ENCODE assay signal across 8 mouse cellular contexts in genomic region chr3:100681448-100682092, GRCm38 (mm10). TPM values are rescaled to one million over a fixed set of nuclear protein-coding genes. Genes with fewer than 3 reads are reported as not detected.
DNase-seq lines count a peak whose midpoint lies in the region; ATAC-seq and TF ChIP-seq lines count a peak whose summit lies in the region.

No protein-coding gene starts in this region.

- H3K4me1 ChIP-seq in lung, embryonic 14.5 days (ENCODE audit: insufficient read depth) = peaks cover 8% of the 10 kb centered on the region
- H3K4me1 ChIP-seq in forebrain, embryonic 14.5 days (ENCODE audit: control insufficient read depth, insufficient read depth, low read length) = peaks cover 18% of the 10 kb centered on the region
- peaks cover 25% of the 10 kb centered on the region for H3K4me1 ChIP-seq in limb, embryonic 15.5 days
- H3K4me1 ChIP-seq in olfactory bulb, adult 2 months (ENCODE audit: control insufficient read depth, insufficient read depth, low read length) = peaks cover 10% of the 10 kb centered on the region

- ATAC-seq in lung, embryonic 14.5 days (ENCODE audit: insufficient read depth) = no peak
- no peak for ATAC-seq in forebrain, embryonic 14.5 days
- no peak for ATAC-seq in limb, embryonic 15.5 days (ENCODE audit: insufficient number of reproducible peaks, low FRiP score, low TSS enrichment, low read depth)
- ATAC-seq in megakaryocyte-erythroid progenitor cell, adult 5-6 weeks (replicated peaks; ENCODE audit: low FRiP score, low TSS enrichment, poor library complexity, severe bottlenecking) = no peak; the same call in 1 of the 2 replicates

- H3K27me3 ChIP-seq in lung, embryonic 14.5 days (ENCODE audit: insufficient read depth, low read length) = no peaks in the 10 kb centered on the region
- no peaks in the 10 kb centered on the region for H3K27me3 ChIP-seq in forebrain, embryonic 14.5 days (replicated peaks; ENCODE audit: control insufficient read depth, insufficient read depth, low read length)
- H3K27me3 ChIP-seq in limb, embryonic 15.5 days = no peaks in the 10 kb centered on the region

- peak overlapping the region; percentile 83; the same call in 1 of the 2 replicates for H3K4me3 ChIP-seq in lung, embryonic 14.5 days (ENCODE audit: low read depth, low read length)
- H3K4me3 ChIP-seq in forebrain, embryonic 14.5 days (ENCODE audit: low read depth, low read length) = peak overlapping the region; percentile 17
- peak overlapping the region; percentile 16; the same call in 1 of the 2 replicates for H3K4me3 ChIP-seq in limb, embryonic 15.5 days
- peak overlapping the region; percentile 37 for H3K4me3 ChIP-seq in olfactory bulb, adult 2 months (ENCODE audit: insufficient read depth, low read depth, low read length)

- no peak overlapping the region for H3K27ac ChIP-seq in lung, embryonic 14.5 days (ENCODE audit: low read depth)
- no peak overlapping the region for H3K27ac ChIP-seq in forebrain, embryonic 14.5 days (ENCODE audit: low read depth, low read length)
- H3K27ac ChIP-seq in limb, embryonic 15.5 days = no peak overlapping the region
- no peak overlapping the region for H3K27ac ChIP-seq in olfactory bulb, adult 2 months (ENCODE audit: insufficient read depth, low read depth, low read length)

- H3K9me3 ChIP-seq in lung, embryonic 14.5 days (ENCODE audit: low read depth, low read length) = no peaks in the 10 kb centered on the region
- no peaks in the 10 kb centered on the region for H3K9me3 ChIP-seq in forebrain, embryonic 14.5 days (replicated peaks; ENCODE audit: control insufficient read depth, low read length)
- H3K9me3 ChIP-seq in limb, embryonic 15.5 days = no peaks in the 10 kb centered on the region

- TF ChIP-seq CTCF in lung, embryonic 14.5 days (IDR thresholded peaks at IDR 0.05; ENCODE audit: low read depth) = no peak
- no peak for TF ChIP-seq CTCF in olfactory bulb, adult 2 months (IDR thresholded peaks at IDR 0.05; ENCODE audit: insufficient read depth, low read depth, low read length)

- no peak for TF ChIP-seq POLR2A in olfactory bulb, adult 2 months (IDR thresholded peaks at IDR 0.05; ENCODE audit: insufficient read depth, low read depth, low read length)

- 5% methylated on average over 11 of the region's 11 CpGs for WGBS in lung, embryonic 14.5 days
- WGBS in forebrain, embryonic 14.5 days = 15% methylated on average over 11 of the region's 11 CpGs
- WGBS in limb, embryonic 15.5 days = 9% methylated on average over 11 of the region's 11 CpGs
- WGBS in olfactory bulb, adult 2 months = 29% methylated on average over 11 of the region's 11 CpGs

- H3K4me2 ChIP-seq in lung, embryonic 14.5 days = peak overlapping the region; percentile 95
- peak overlapping the region; percentile 75 for H3K4me2 ChIP-seq in forebrain, embryonic 14.5 days (ENCODE audit: low read length)
- peak overlapping the region; percentile 30 for H3K4me2 ChIP-seq in limb, embryonic 15.5 days

- H3K36me3 ChIP-seq in lung, embryonic 14.5 days (ENCODE audit: insufficient read depth) = no peaks in the 10 kb centered on the region
- H3K36me3 ChIP-seq in forebrain, embryonic 14.5 days (ENCODE audit: control insufficient read depth, insufficient read depth, low read length) = no peaks in the 10 kb centered on the region
- no peaks in the 10 kb centered on the region for H3K36me3 ChIP-seq in limb, embryonic 15.5 days

- peak overlapping the region; percentile 43 for H3K9ac ChIP-seq in lung, embryonic 14.5 days
- H3K9ac ChIP-seq in forebrain, embryonic 14.5 days (ENCODE audit: low read length) = peak overlapping the region; percentile 30; the same call in 1 of the 2 replicates
- no peak overlapping the region for H3K9ac ChIP-seq in limb, embryonic 15.5 days

- peak; percentile 73 for DNase-seq in lung, embryonic 14.5 days
- DNase-seq in lung, postnatal 4 days = no peak
- peak; percentile 20 for DNase-seq in forebrain, embryonic 14.5 days (ENCODE audit: low spot score)
- no peak for DNase-seq in thymus, postnatal 25 days
- DNase-seq in yolk sac, embryonic 10.5 days (ENCODE audit: low spot score) = no peak

RNA-seq across cellular contexts. Expression of gene Man1a2, which starts 3.7 kb away (rescaled TPM):
- polyA plus RNA-seq in lung, embryonic 14.5 days (2014; fragmentation: Nextera tagmentation; extraction: Ambion mirVana) = 83.2 and 90.1 TPM in 2 replicates
- polyA plus RNA-seq in forebrain, embryonic 14.5 days (2014; fragmentation: Nextera tagmentation; extraction: Ambion mirVana) = 28.6 and 36.8 TPM in 2 replicates
- 70.7 and 78.8 TPM in 2 replicates for polyA plus RNA-seq in limb, embryonic 15.5 days (2015; fragmentation: Nextera tagmentation; extraction: Ambion mirVana)
- not detected in 2 replicates for polyA plus RNA-seq in olfactory bulb, adult 2 months (2012; ENCODE audit: insufficient read depth, insufficient read length, low replicate concordance, missing spikeins)
- 23.6 and 24.6 TPM in 2 replicates for total RNA-seq in megakaryocyte-erythroid progenitor cell, adult 5-6 weeks (2014; fragmentation: Nextera tagmentation)
- total RNA-seq in megakaryocyte-erythroid progenitor cell, adult 5-6 weeks (2017) = 50.7 and 115 TPM in 2 replicates

Comparison
In these comparisons a context has a peak if more than half of its experiments do, and no peak if none do; other contexts are left out.
1. DNase-seq: peak in lung, embryonic 14.5 days (single experiment) and forebrain, embryonic 14.5 days (single experiment); none in lung, postnatal 4 days (0 of 2), thymus, postnatal 25 days (single experiment) and yolk sac, embryonic 10.5 days (single experiment).
2. H3K4me2 ChIP-seq: peak in every context shown above with its lines; median percentile 95 in lung, embryonic 14.5 days; 75 in forebrain, embryonic 14.5 days; 30 in limb, embryonic 15.5 days.
3. H3K4me3 ChIP-seq: peak in every context shown above with its lines; median percentile 83 in lung, embryonic 14.5 days; 37 in olfactory bulb, adult 2 months; 17 in forebrain, embryonic 14.5 days; 16 in limb, embryonic 15.5 days.